Mouse (Mus musculus) liver, embryonic 14.5 days (tissue): ENCODE measurements around the gene Frmpd4. TPM values are rescaled to one million over a fixed set of nuclear protein-coding genes. Genes with fewer than 3 reads are reported as not detected.

Source experiments
- ATAC-seq: fragments of 200-750 bp; cut with Nextera tagmentation; 2 replicates; pipeline ENCODE4 v1.8.0; 2017; ENCODE audit warnings: moderate number of reproducible peaks, mild to moderate bottlenecking, moderate library complexity; ENCODE audit not compliant: insufficient read depth
- DNase-seq, 3 experiments: peaks; one replicate each; pipeline ENCODE4 v3.0.0-alpha.2; 2012 to 2013; ENCODE audit warnings: low read depth in 3 of 3, low spot score in 3 of 3
- H3K27ac ChIP-seq: fragments of 300-500 bp; sonication (generic); 2 replicates; pipeline ENCODE4 v1.5.1; 2014; ENCODE audit warnings: moderate library complexity, mild to moderate bottlenecking, control low read depth, inconsistent platforms
- H3K27me3 ChIP-seq: fragments of 300-500 bp; sonication (generic); 2 replicates; pipeline ENCODE4 v1.6.1; 2014; ENCODE audit warnings: mild to moderate bottlenecking, low read length, moderate library complexity; ENCODE audit not compliant: control insufficient read depth, insufficient read depth
- H3K36me3 ChIP-seq: fragments of 300-500 bp; sonication (generic); replicated peaks from 2 replicates; pipeline ENCODE4 v1.6.1; 2014; ENCODE audit warnings: low read depth; ENCODE audit not compliant: control insufficient read depth, insufficient read depth
- H3K4me1 ChIP-seq, 2 experiments: fragments of 200-500 bp in 1 of 2; fragments of 300-500 bp in 1 of 2; sonication (generic) in 1 of 2; replicated peaks; 2 replicates each; pipeline ENCODE4 v1.6.1; 2012 to 2014; ENCODE audit warnings: antibody characterized with exemption in 1 of 2, inconsistent platforms in 1 of 2, low read length in 1 of 2; ENCODE audit not compliant: control insufficient read depth in 2 of 2, insufficient read depth in 2 of 2
- H3K4me2 ChIP-seq: fragments of 300-500 bp; sonication (generic); 2 replicates; pipeline ENCODE4 v1.6.1; 2014; ENCODE audit warnings: low read depth, mild to moderate bottlenecking, control low read depth, moderate library complexity
- H3K4me3 ChIP-seq, 2 experiments: fragments of 200-500 bp in 1 of 2; fragments of 300-500 bp in 1 of 2; sonication (generic) in 1 of 2; 2 replicates each; pipeline ENCODE4 v1.5.1; 2012 to 2014; ENCODE audit warnings: low read depth in 2 of 2, low read length in 2 of 2, mild to moderate bottlenecking in 2 of 2, control low read depth in 1 of 2, inconsistent platforms in 1 of 2, moderate library complexity in 1 of 2; ENCODE audit not compliant: insufficient read depth in 1 of 2
- H3K9ac ChIP-seq: fragments of 300-500 bp; sonication (generic); replicated peaks from 2 replicates; pipeline ENCODE4 v1.6.1; 2014; ENCODE audit warnings: mild to moderate bottlenecking, control low read depth, moderate library complexity
- H3K9me3 ChIP-seq: fragments of 300-500 bp; sonication (generic); 2 replicates; pipeline ENCODE4 v1.6.1; 2016; ENCODE audit warnings: low read length, mixed read lengths; ENCODE audit not compliant: control insufficient read depth
- CTCF ChIP-seq: IDR thresholded peaks from 2 replicates; pipeline ENCODE4 v1.5.1; 2016; ENCODE audit warnings: antibody characterized with exemption, low read depth, control low read depth
- EP300 ChIP-seq: IDR thresholded peaks from 2 replicates; pipeline ENCODE4 v1.6.1; 2016; ENCODE audit warnings: antibody characterized with exemption, low read depth
- WGBS: fragments of 180-500 bp; shearing (Covaris S2); extraction: QIAGEN DNeasy Blood & Tissue Kit; methylation state at CpG from one replicate; pipeline ENCODE4 v1.1.7; 2014; ENCODE audit not compliant: insufficient replicate concordance; 5-methylcytosine and 5-hydroxymethylcytosine counted together
- polyA plus RNA-seq, 2 experiments: library from polyadenylated mRNA; depleted of rRNA in 1 of 2; stranded (reverse) in 1 of 2; unstranded in 1 of 2; fragments of >200 nt; fragmentation: Nextera tagmentation in 1 of 2; extraction: Ambion mirVana in 1 of 2; gene quantifications; 2 replicates each; pipeline versions ENCODE4 v1.2.1 to v1.2.3; 2012 to 2014

Gene Frmpd4
- polyA plus RNA-seq, 2 experiments: under 0.01 TPM; not detected in 1

DNA sequence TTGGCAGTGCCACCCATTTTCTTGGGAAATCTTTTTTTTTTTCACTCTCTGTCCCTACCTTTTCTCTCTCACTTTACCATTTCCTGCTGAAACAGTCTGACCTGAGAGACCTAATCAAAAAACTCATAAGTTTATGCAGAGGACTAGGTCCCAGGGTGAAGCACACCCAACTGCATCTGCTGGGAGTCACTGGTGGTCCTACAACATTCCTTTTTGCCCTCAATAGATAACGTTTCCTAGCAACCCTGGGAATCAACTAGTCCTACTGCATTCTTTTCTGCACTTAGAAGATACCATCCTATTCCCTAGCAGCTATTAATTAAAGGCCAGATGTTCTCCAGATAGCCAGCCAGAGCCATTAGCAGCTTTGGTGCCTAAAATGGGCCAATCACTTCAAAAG is 71.8 kb downstream of the Frmpd4 start:
- Histone ChIP-seq H3K4me3 (no peak overlapping the region), H3K27ac (no peak overlapping the region), H3K4me1 (no peaks in the 10 kb centered on the region), H3K9me3 (no peaks in the 10 kb centered on the region), H3K36me3 (no peaks in the 10 kb centered on the region), H3K9ac (no peak overlapping the region), H3K27me3 (no peaks in the 10 kb centered on the region), H3K4me2 (no peak overlapping the region)
- TF ChIP-seq EP300 (no peak), CTCF (no peak)
- WGBS: 20% methylated on average over 1 of the region's 1 CpGs
- ATAC-seq: no peak
- DNase-seq: no peak

DNA sequence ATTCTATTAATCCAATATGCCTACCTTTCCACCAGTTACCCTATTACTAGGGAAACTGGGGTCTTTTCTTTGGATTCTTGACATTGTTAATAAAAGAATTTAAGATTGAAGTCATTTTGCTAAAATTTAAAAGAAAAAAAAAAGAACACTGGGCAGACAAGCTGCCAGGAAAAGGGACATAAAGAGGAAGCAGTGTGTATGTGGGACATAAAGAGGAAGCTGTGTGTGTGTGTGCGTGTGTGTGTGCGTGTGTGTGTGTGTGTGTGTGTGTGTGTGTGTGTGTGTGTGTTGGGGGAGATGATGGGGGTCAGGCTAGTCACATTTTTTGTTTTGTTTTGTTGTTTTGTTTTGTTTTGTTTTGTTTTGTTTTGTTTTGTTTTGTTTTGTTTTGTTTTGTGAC is 121.8 kb downstream of the Frmpd4 start:
- no peak for ATAC-seq
- Histone ChIP-seq H3K4me2 (no peak overlapping the region), H3K27ac (no peak overlapping the region), H3K9ac (no peak overlapping the region), H3K36me3 (no peaks in the 10 kb centered on the region), H3K27me3 (no peaks in the 10 kb centered on the region; the same call in 1 of the 2 replicates), H3K4me1 (no peaks in the 10 kb centered on the region), H3K9me3 (no peaks in the 10 kb centered on the region), H3K4me3 (no peak overlapping the region)
- no peak for TF ChIP-seq EP300
- no peak for TF ChIP-seq CTCF
- no peak for DNase-seq
- WGBS: 15% methylated on average over 2 of the region's 2 CpGs

DNA sequence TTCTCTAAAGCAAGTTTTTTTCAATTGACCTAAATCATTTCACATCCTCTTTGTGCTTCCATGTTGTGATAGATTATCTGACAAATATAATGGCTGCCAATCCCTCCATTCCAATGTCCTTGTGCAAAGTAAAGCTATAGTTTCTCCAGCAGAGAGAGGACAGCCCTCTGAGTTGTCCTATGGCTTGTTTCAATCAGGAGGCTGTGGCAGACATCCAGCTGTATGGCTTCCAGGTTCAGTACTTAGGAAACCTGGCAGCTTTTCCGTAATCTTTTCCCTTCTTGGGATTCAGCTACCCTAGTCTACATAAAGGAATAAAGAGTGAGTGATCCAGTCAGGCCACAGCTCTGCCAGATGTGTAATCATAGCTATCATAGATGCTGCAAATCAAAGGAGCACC is 145.8 kb downstream of the Frmpd4 start:
- 58% methylated on average over 1 of the region's 1 CpGs for WGBS
- Histone ChIP-seq H3K4me1 (no peaks in the 10 kb centered on the region), H3K4me3 (no peak overlapping the region), H3K36me3 (no peaks in the 10 kb centered on the region), H3K27me3 (no peaks in the 10 kb centered on the region), H3K9ac (no peak overlapping the region), H3K27ac (no peak overlapping the region), H3K4me2 (no peak overlapping the region), H3K9me3 (no peaks in the 10 kb centered on the region)
- no peak for TF ChIP-seq CTCF
- ATAC-seq (no peak), DNase-seq (no peak)

DNA sequence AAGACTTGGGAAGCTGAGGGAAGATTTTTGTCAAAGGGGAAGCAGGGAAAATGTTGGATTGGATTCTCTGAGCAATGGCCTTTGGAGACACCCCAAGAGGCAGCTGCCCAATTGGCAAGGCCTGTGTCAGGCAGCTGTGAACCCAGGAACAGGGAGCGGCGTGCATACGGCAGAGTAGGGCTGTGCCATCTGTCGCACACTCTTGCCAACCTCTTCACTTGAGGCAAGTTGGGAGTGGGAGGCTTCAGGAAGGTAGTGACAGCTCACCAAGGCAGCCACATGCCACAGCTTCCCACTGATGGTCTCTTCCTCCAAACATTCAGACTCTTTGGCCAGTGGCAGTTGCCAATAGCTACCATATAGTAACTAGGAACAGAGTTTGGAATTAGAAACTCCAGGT is 147.2 kb downstream of the Frmpd4 start:
- Histone ChIP-seq H3K4me3 (no peak overlapping the region), H3K4me2 (no peak overlapping the region), H3K9me3 (no peaks in the 10 kb centered on the region), H3K4me1 (no peaks in the 10 kb centered on the region), H3K36me3 (no peaks in the 10 kb centered on the region), H3K27me3 (no peaks in the 10 kb centered on the region), H3K27ac (no peak overlapping the region), H3K9ac (no peak overlapping the region)
- TF ChIP-seq EP300 (no peak), CTCF (no peak)
- WGBS: 86% methylated on average over 4 of the region's 4 CpGs
- DNase-seq (no peak), ATAC-seq (no peak)

DNA sequence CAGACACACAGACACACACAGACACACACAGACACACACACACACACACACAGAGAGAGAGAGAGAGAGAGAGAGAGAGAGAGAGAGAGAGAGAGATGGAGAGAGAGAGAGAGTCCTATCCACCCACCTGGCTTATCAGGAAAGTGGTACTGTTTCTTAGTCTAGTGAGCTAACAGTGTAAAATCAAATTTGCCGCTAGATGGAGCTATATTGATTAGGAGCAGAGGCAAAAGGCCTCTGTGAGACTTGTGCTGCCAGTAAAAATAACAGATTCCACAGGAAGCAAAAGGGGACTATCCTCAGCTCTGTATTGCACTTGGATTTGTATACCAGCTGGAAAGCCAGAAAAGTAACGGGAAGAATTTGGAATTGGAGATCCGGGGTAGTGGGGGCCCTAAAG is 161.6 kb downstream of the Frmpd4 start:
- no peaks in the 10 kb centered on the region for H3K36me3 ChIP-seq
- H3K4me2 ChIP-seq: no peak overlapping the region
- H3K4me3 ChIP-seq: no peak overlapping the region
- 0 out of 2 replicates have a peak, but pooled peaks have one; percentile 12 for TF ChIP-seq CTCF
- no peak for TF ChIP-seq EP300
- H3K9me3 ChIP-seq: no peaks in the 10 kb centered on the region
- WGBS: 22% methylated on average over 3 of the region's 3 CpGs
- DNase-seq (peak in 2 of 3 experiments; percentile 0 to 9), ATAC-seq (no peak)
- H3K9ac ChIP-seq: no peak overlapping the region
- H3K27me3 ChIP-seq: no peaks in the 10 kb centered on the region
- H3K27ac ChIP-seq: no peak overlapping the region
- H3K4me1 ChIP-seq: no peaks in the 10 kb centered on the region
